Mouse (Mus musculus): ENCODE results near the gene Tmem177.

GRCm38 (mm10) chr1:119877469-119877868 is 35.5 kb downstream of the Tmem177 start:
- no peak for TF ChIP-seq POLR2A (IDR thresholded peaks at IDR 0.05; ENCODE audit: extremely low read depth, insufficient read depth, low read length)
- TF ChIP-seq CTCF (IDR thresholded peaks at IDR 0.05; ENCODE audit: extremely low read depth, insufficient read depth, low read length) = no peak
